ENCODE assay signal across 29 mouse cellular contexts in the genomic region with DNA sequence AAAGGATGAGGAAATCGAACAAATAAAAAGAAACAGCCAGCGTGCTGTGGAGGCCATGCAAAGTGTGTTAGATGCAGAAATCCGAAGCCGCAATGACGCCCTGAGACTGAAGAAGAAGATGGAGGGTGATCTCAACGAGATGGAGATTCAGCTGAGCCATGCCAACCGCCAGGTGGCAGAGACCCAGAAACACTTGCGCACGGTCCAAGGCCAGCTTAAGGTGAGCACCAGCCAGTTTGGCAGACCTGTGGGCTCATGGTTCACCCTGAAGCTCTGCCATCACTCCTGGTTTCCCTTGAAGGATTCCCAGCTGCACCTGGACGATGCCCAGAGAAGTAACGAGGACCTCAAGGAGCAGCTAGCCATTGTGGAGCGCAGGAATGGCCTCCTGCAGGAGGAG. TPM values are rescaled to one million over a fixed set of nuclear protein-coding genes. Genes with fewer than 3 reads are reported as not detected.
DNase-seq lines count a peak whose midpoint lies in the region; ATAC-seq and TF ChIP-seq lines count a peak whose summit lies in the region.
"Had no signal": no experiment of that assay in that cellular context is flagged by ENCODE, and none has a peak within 500 bp of the region (broad histone marks: within the 10 kb centered on the region; RNA-seq: fewer than 3 reads in every experiment).

No protein-coding gene starts in this region.

- H3K9ac ChIP-seq in lung, postnatal 0 days (replicated peaks; ENCODE audit: low read depth): no peak overlapping the region
- H3K9ac ChIP-seq: embryonic facial prominence, embryonic 12.5 days; forebrain, embryonic 12.5 days; heart, embryonic 13.5 days; hindbrain, embryonic 12.5 days; limb, embryonic 15.5 days; liver, embryonic 15.5 days; midbrain, embryonic 15.5 days; neural tube, embryonic 13.5 days had no signal

- ATAC-seq in lung, postnatal 0 days: 0 out of 2 replicates have a peak, but pooled peaks have one; percentile 5
- no peak for ATAC-seq in activated CD4-positive, CD25-positive, alpha-beta regulatory T cell, adult 4 months
- ATAC-seq: intestine, postnatal 0 days; midbrain, embryonic 15.5 days had no signal

- WGBS in lung, postnatal 0 days: 70% methylated on average over 12 of the region's 12 CpGs
- 89% methylated on average over 12 of the region's 12 CpGs for WGBS in embryonic facial prominence, embryonic 10.5 days

- intact Hi-C loops in left cerebral cortex, postnatal 14 days (cut with DNase I): no loop called here

- no peak for DNase-seq in lung, postnatal 0 days (ENCODE audit: low spot score)
- DNase-seq in lung, adult 18-20 months: no peak
- peak; percentile 42 for DNase-seq in cerebellum, adult 11 months
- peak; percentile 61 for DNase-seq in cerebellum, adult 9-11 months
- DNase-seq in embryonic facial prominence, embryonic 10.5 days (ENCODE audit: low spot score): no peak
- DNase-seq in left cerebral cortex, postnatal 14 days (ENCODE audit: low spot score in 2 of 2): no peak
- DNase-seq: gastrocnemius, postnatal 36 days; heart, adult 2 months; heart, postnatal 14 days; kidney, postnatal 36 days; lung, postnatal 4 days; right cerebral cortex, postnatal 4 days; thymus, postnatal 25 days had no signal

- no peaks in the 10 kb centered on the region for H3K9me3 ChIP-seq in lung, postnatal 0 days (ENCODE audit: low read length)
- H3K9me3 ChIP-seq in embryonic facial prominence, embryonic 10.5 days: no peaks in the 10 kb centered on the region
- H3K9me3 ChIP-seq: embryonic facial prominence, embryonic 12.5 days; forebrain, embryonic 12.5 days; heart, embryonic 13.5 days; hindbrain, embryonic 12.5 days; limb, embryonic 15.5 days; liver, embryonic 15.5 days; midbrain, embryonic 15.5 days; neural tube, embryonic 13.5 days had no signal

- TF ChIP-seq EP300 in lung, postnatal 0 days (IDR thresholded peaks at IDR 0.05): no peak

- TF ChIP-seq CTCF in lung, postnatal 0 days (IDR thresholded peaks at IDR 0.05): no peak

- H3K4me3 ChIP-seq in lung, postnatal 0 days (ENCODE audit: low read depth, low read length): no peak overlapping the region
- no peak overlapping the region for H3K4me3 ChIP-seq in embryonic facial prominence, embryonic 10.5 days
- H3K4me3 ChIP-seq: embryonic facial prominence, embryonic 12.5 days; erythroblast, embryonic 14.5 days; forebrain, embryonic 12.5 days; heart, adult 2 months; heart, embryonic 13.5 days; hindbrain, embryonic 12.5 days; limb, embryonic 15.5 days; liver, embryonic 15.5 days; midbrain, embryonic 15.5 days; neural tube, embryonic 13.5 days had no signal

- H3K36me3 ChIP-seq in lung, postnatal 0 days (ENCODE audit: insufficient read depth, low read length): no peaks in the 10 kb centered on the region
- H3K36me3 ChIP-seq in embryonic facial prominence, embryonic 10.5 days (replicated peaks): no peaks in the 10 kb centered on the region
- H3K36me3 ChIP-seq: embryonic facial prominence, embryonic 12.5 days; forebrain, embryonic 12.5 days; heart, embryonic 13.5 days; hindbrain, embryonic 12.5 days; limb, embryonic 15.5 days; liver, embryonic 15.5 days; midbrain, embryonic 15.5 days; neural tube, embryonic 13.5 days had no signal

- H3K4me2 ChIP-seq in lung, postnatal 0 days (replicated peaks; ENCODE audit: low read depth, low read length): no peak overlapping the region
- H3K4me2 ChIP-seq: embryonic facial prominence, embryonic 12.5 days; forebrain, embryonic 12.5 days; heart, embryonic 13.5 days; hindbrain, embryonic 12.5 days; limb, embryonic 15.5 days; liver, embryonic 15.5 days; midbrain, embryonic 15.5 days; neural tube, embryonic 13.5 days had no signal

- H3K4me1 ChIP-seq in lung, postnatal 0 days (ENCODE audit: insufficient read depth, low read depth, low read length): no peaks in the 10 kb centered on the region
- no peaks in the 10 kb centered on the region for H3K4me1 ChIP-seq in embryonic facial prominence, embryonic 10.5 days
- H3K4me1 ChIP-seq: embryonic facial prominence, embryonic 12.5 days; forebrain, embryonic 12.5 days; liver, embryonic 15.5 days; midbrain, embryonic 15.5 days; neural tube, embryonic 13.5 days had no signal

- H3K27ac ChIP-seq in lung, postnatal 0 days (ENCODE audit: low read length): no peak overlapping the region
- no peak overlapping the region for H3K27ac ChIP-seq in embryonic facial prominence, embryonic 10.5 days (replicated peaks)
- H3K27ac ChIP-seq: embryonic facial prominence, embryonic 12.5 days; forebrain, embryonic 12.5 days; heart, adult 2 months; heart, embryonic 13.5 days; hindbrain, embryonic 12.5 days; limb, embryonic 15.5 days; liver, embryonic 15.5 days; midbrain, embryonic 15.5 days; neural tube, embryonic 13.5 days had no signal

- no peaks in the 10 kb centered on the region for H3K27me3 ChIP-seq in lung, postnatal 0 days (replicated peaks; ENCODE audit: insufficient read depth, low read length)
- H3K27me3 ChIP-seq in embryonic facial prominence, embryonic 10.5 days (replicated peaks; ENCODE audit: low read depth, poor library complexity, severe bottlenecking): no peaks in the 10 kb centered on the region; the same call in 1 of the 2 replicates
- H3K27me3 ChIP-seq: embryonic facial prominence, embryonic 12.5 days; forebrain, embryonic 12.5 days; heart, embryonic 13.5 days; hindbrain, embryonic 12.5 days; limb, embryonic 15.5 days; liver, embryonic 15.5 days; midbrain, embryonic 15.5 days; neural tube, embryonic 13.5 days had no signal

RNA-seq across cellular contexts. Expression of gene Myh13, which starts 43.1 kb away (rescaled TPM):
- 0.29 and 0.38 TPM in 2 replicates for polyA plus RNA-seq in lung, postnatal 0 days (2015; fragmentation: Nextera tagmentation; extraction: Ambion mirVana)
- polyA plus RNA-seq in embryonic facial prominence, embryonic 10.5 days (2016; fragmentation: Nextera tagmentation; extraction: Ambion mirVana): 0.05 TPM in 1 of 2 replicates, not detected in the other
- polyA plus RNA-seq in activated CD4-positive, CD25-positive, alpha-beta regulatory T cell, adult 4 months (2017; shearing (Covaris generic)): under 1 TPM in 1 of 2 experiments, not detected in 1; 0.21 TPM
- under 1 TPM; 0.22 to 0.30 TPM for total RNA-seq in left cerebral cortex, postnatal 14 days (2021)
- total RNA-seq: adrenal gland, adult 18-20 months; heart, postnatal 14 days; megakaryocyte-erythroid progenitor cell, adult 5-6 weeks had no signal
- polyA plus RNA-seq: C2C12; erythroblast, embryonic 14.5 days; forebrain, embryonic 12.5 days; heart, adult 2 months; intestine, postnatal 0 days; kidney, embryonic 14.5 days; liver, embryonic 15.5 days; neural tube, embryonic 13.5 days; stomach, embryonic 14.5 days had no signal

Comparison
In these comparisons a context has a peak if more than half of its experiments do, and no peak if none do; other contexts are left out.
1. DNase-seq: peak in cerebellum, adult 11 months (single experiment) and cerebellum, adult 9-11 months (single experiment); none in lung, postnatal 0 days (single experiment), lung, adult 18-20 months (0 of 2), embryonic facial prominence, embryonic 10.5 days (single experiment) and left cerebral cortex, postnatal 14 days (0 of 2).